Mouse (Mus musculus): ENCODE data around the gene Kcnh1.

DNA sequence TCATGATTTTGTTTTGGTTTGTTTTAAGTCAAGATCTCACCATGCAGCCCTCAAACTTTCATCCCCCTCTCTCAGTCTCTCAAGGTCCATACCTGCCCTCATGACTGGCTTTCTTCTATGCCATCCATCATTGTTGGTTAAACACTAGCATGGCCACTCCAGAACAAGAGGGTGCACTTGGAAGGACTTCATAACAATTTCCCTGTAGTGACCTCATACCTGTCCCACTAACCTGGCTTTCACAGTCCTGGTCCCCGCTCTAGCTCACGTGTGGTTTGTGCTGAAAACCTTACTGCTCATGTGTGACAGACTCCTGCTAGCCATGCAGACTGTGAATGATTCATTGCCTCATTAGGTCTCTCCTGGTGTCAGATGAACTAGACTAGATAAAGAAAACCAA lies 244.9 kb downstream of the Kcnh1 start:
- TF ChIP-seq CTCF (IDR thresholded peaks at IDR 0.05; ENCODE audit: extremely low read depth, insufficient read depth, insufficient read length, insufficient replicate concordance): no peak
- TF ChIP-seq POLR2A (IDR thresholded peaks at IDR 0.05; ENCODE audit: low read depth, low read length): no peak
